In genomic region chr3:121814877-121815548, GRCm38 (mm10) we compare ENCODE assay signal across 8 mouse cellular contexts. TPM values are rescaled to one million over a fixed set of nuclear protein-coding genes. Genes with fewer than 3 reads are reported as not detected.
DNase-seq lines count a peak whose midpoint lies in the region; ATAC-seq and TF ChIP-seq lines count a peak whose summit lies in the region.

TSS of gene Abcd3 (minus strand) at chr3:121815302.

- no peak for TF ChIP-seq CTCF in bone marrow macrophage, adult 2 months (IDR thresholded peaks at IDR 0.05; ENCODE audit: low read depth, low read length)
- TF ChIP-seq CTCF in embryonic fibroblast, embryonic 13.5 days (IDR thresholded peaks at IDR 0.05; ENCODE audit: borderline replicate concordance, insufficient read depth, low read length): no peak
- TF ChIP-seq CTCF in liver, adult 2 months (IDR thresholded peaks at IDR 0.05; ENCODE audit: low read depth, low read length): no peak

- peak within 1 kb of the TSS; percentile 90 for H3K4me3 ChIP-seq in bone marrow macrophage, adult 2 months (ENCODE audit: insufficient read depth, low read length)
- peak within 1 kb of the TSS; percentile 80 for H3K4me3 ChIP-seq in embryonic fibroblast, embryonic 13.5 days (ENCODE audit: insufficient read depth, low read length)
- peak within 1 kb of the TSS; percentile 90 for H3K4me3 ChIP-seq in heart, embryonic 11.5 days (ENCODE audit: low read depth, low read length)
- H3K4me3 ChIP-seq in kidney, embryonic 16.5 days (ENCODE audit: low read length): peak within 1 kb of the TSS; percentile 94
- H3K4me3 ChIP-seq in liver, adult 2 months (ENCODE audit: insufficient read depth, low read depth, low read length): peak within 1 kb of the TSS; percentile 85
- peak within 1 kb of the TSS; percentile 66 for H3K4me3 ChIP-seq in myocyte

- peak within 1 kb of the TSS; percentile 90 for H3ac ChIP-seq in myocyte (ENCODE audit: control insufficient read depth, insufficient read length)

- WGBS in heart, embryonic 11.5 days (ENCODE audit: insufficient replicate concordance): under 1% methylated on average over 86 of the region's 99 CpGs
- WGBS in kidney, embryonic 16.5 days: under 1% methylated on average over 75 of the region's 99 CpGs
- 0% methylated on average over 99 of the region's 99 CpGs for WGBS in liver, adult 2 months

- peak within 1 kb of the TSS; percentile 78 for H3K27ac ChIP-seq in bone marrow macrophage, adult 2 months (ENCODE audit: insufficient read depth, low read depth, low read length)
- H3K27ac ChIP-seq in embryonic fibroblast, embryonic 13.5 days (ENCODE audit: insufficient read depth, low read length): peak within 1 kb of the TSS; percentile 95
- peak within 1 kb of the TSS; percentile 97 for H3K27ac ChIP-seq in heart, embryonic 11.5 days (ENCODE audit: low read depth, low read length)
- peak within 1 kb of the TSS; percentile 99 for H3K27ac ChIP-seq in kidney, embryonic 16.5 days (ENCODE audit: low read length)
- peak within 1 kb of the TSS; percentile 95 for H3K27ac ChIP-seq in liver, adult 2 months (replicated peaks; ENCODE audit: insufficient read depth, low read depth, low read length)

- H3K9ac ChIP-seq in heart, embryonic 11.5 days (ENCODE audit: low read depth, low read length): peak within 1 kb of the TSS; percentile 96
- H3K9ac ChIP-seq in kidney, embryonic 16.5 days (replicated peaks; ENCODE audit: low read length): peak within 1 kb of the TSS; percentile 96
- peak within 1 kb of the TSS; percentile 98 for H3K9ac ChIP-seq in liver, adult 2 months (ENCODE audit: low read depth, low read length)

- peak; percentile 86 for ATAC-seq in heart, embryonic 11.5 days (replicated peaks; ENCODE audit: insufficient number of reproducible peaks, low FRiP score, low TSS enrichment)
- ATAC-seq in kidney, embryonic 16.5 days (ENCODE audit: low FRiP score, low TSS enrichment): peak; percentile 94

- no peaks in the 10 kb centered on the region for H3K9me3 ChIP-seq in heart, embryonic 11.5 days (replicated peaks; ENCODE audit: control insufficient read depth, low read length)
- no peaks in the 10 kb centered on the region for H3K9me3 ChIP-seq in kidney, embryonic 16.5 days (ENCODE audit: low read length)

- no peaks in the 10 kb centered on the region for H3K27me3 ChIP-seq in heart, embryonic 11.5 days (ENCODE audit: control insufficient read depth, insufficient read depth, low read length)
- no peaks in the 10 kb centered on the region for H3K27me3 ChIP-seq in kidney, embryonic 16.5 days (ENCODE audit: insufficient read depth, low read length)
- no peaks in the 10 kb centered on the region for H3K27me3 ChIP-seq in liver, adult 2 months (ENCODE audit: control insufficient read depth, insufficient read depth, low read length)
- H3K27me3 ChIP-seq in myocyte (ENCODE audit: control insufficient read depth, insufficient read depth, insufficient read length): no peaks in the 10 kb centered on the region
- H3K27me3 ChIP-seq in splenic B cell, adult 2 months (ENCODE audit: control insufficient read depth, insufficient read depth, low read length, poor library complexity, severe bottlenecking): no peaks in the 10 kb centered on the region

- peaks cover 16% of the 10 kb centered on the region for H3K79me2 ChIP-seq in liver, adult 2 months (ENCODE audit: control insufficient read depth, insufficient read depth, low read length)
- peaks cover 7% of the 10 kb centered on the region for H3K79me2 ChIP-seq in myocyte (ENCODE audit: control insufficient read depth, insufficient read depth)

- H3K4me2 ChIP-seq in heart, embryonic 11.5 days: peak within 1 kb of the TSS; percentile 69
- H3K4me2 ChIP-seq in kidney, embryonic 16.5 days (replicated peaks; ENCODE audit: low read depth, low read length): peak within 1 kb of the TSS; percentile 74
- H3K4me2 ChIP-seq in myocyte (ENCODE audit: low read depth): peak within 1 kb of the TSS; percentile 97

- peaks cover 27% of the 10 kb centered on the region for H3K4me1 ChIP-seq in bone marrow macrophage, adult 2 months (ENCODE audit: control insufficient read depth, insufficient read depth, low read length)
- H3K4me1 ChIP-seq in embryonic fibroblast, embryonic 13.5 days (ENCODE audit: control insufficient read depth, insufficient read depth, low read length): peaks cover 2% of the 10 kb centered on the region; the same call in 1 of the 2 replicates
- peaks cover 8% of the 10 kb centered on the region for H3K4me1 ChIP-seq in heart, embryonic 11.5 days (ENCODE audit: control insufficient read depth, insufficient read depth, low read length)
- H3K4me1 ChIP-seq in kidney, embryonic 16.5 days (ENCODE audit: insufficient read depth, low read length): peaks cover 17% of the 10 kb centered on the region
- H3K4me1 ChIP-seq in liver, adult 2 months (ENCODE audit: control insufficient read depth, insufficient read depth, low read length): peaks cover 5% of the 10 kb centered on the region

- TF ChIP-seq POLR2A in bone marrow macrophage, adult 2 months (IDR thresholded peaks at IDR 0.05; ENCODE audit: borderline replicate concordance, low read depth, low read length): no peak
- peak; percentile 76 for TF ChIP-seq POLR2A in embryonic fibroblast, embryonic 13.5 days (IDR thresholded peaks at IDR 0.05; ENCODE audit: low read depth, low read length)
- peak; percentile 92 for TF ChIP-seq POLR2A in liver, adult 2 months (IDR thresholded peaks at IDR 0.05; ENCODE audit: extremely low read depth, insufficient read depth, low read length)
- peak; percentile 81 for TF ChIP-seq POLR2A in myocyte (IDR thresholded peaks at IDR 0.05; ENCODE audit: insufficient read length, low read depth)

- H3K36me3 ChIP-seq in heart, embryonic 11.5 days (ENCODE audit: control insufficient read depth, insufficient read depth, low read length): no peaks in the 10 kb centered on the region
- no peaks in the 10 kb centered on the region for H3K36me3 ChIP-seq in kidney, embryonic 16.5 days (ENCODE audit: insufficient read depth, low read length)
- H3K36me3 ChIP-seq in liver, adult 2 months (ENCODE audit: control insufficient read depth, insufficient read depth, low read length): peaks cover 6% of the 10 kb centered on the region; the same call in 1 of the 2 replicates
- no peaks in the 10 kb centered on the region for H3K36me3 ChIP-seq in myocyte (ENCODE audit: control insufficient read depth, insufficient read depth)
- no peaks in the 10 kb centered on the region for H3K36me3 ChIP-seq in splenic B cell, adult 2 months (ENCODE audit: control insufficient read depth, insufficient read depth, low read length, poor library complexity, severe bottlenecking)

- DNase-seq in A20 (ENCODE audit: low read depth, low spot score): peak; percentile 92
- DNase-seq in liver, adult 2 months (ENCODE audit: extremely low read depth, low read depth, low spot score): peak; percentile 69
- DNase-seq in splenic B cell, adult 2 months (ENCODE audit: low read depth, low spot score): peak; percentile 76

TF ChIP-seq in myocyte, 11 proteins besides CTCF, POLR2A, EP300 and RAD21:
- no peak for TF ChIP-seq TCF3 (IDR thresholded peaks at IDR 0.05; ENCODE audit: insufficient read length, low read depth)
- TF ChIP-seq MYOD1 (IDR thresholded peaks at IDR 0.05; ENCODE audit: control insufficient read depth in 1 of 3, insufficient read length in 2 of 3, low read depth in 2 of 3): peak in 1 of 3 experiments; percentile 27
- TF ChIP-seq E2F4 (IDR thresholded peaks at IDR 0.05; ENCODE audit: insufficient read depth): no peak
- TF ChIP-seq POLR2AphosphoS2 (IDR thresholded peaks at IDR 0.05; ENCODE audit: insufficient read length, low read depth): peak; percentile 91
- no peak for TF ChIP-seq MYOG (IDR thresholded peaks at IDR 0.05; ENCODE audit: control insufficient read depth in 1 of 3, insufficient read depth in 1 of 3, insufficient read length in 2 of 3, low read depth in 2 of 3)

RNA-seq across cellular contexts. Expression of gene Abcd3, which starts in this region (rescaled TPM):
- 18.7 and 19.3 TPM in 2 replicates for polyA plus RNA-seq in bone marrow macrophage, adult 2 months (2012; ENCODE audit: insufficient read depth, insufficient read length, missing spikeins)
- polyA plus RNA-seq in embryonic fibroblast, embryonic 13.5 days (2011; ENCODE audit: insufficient read length, low read depth, missing spikeins): 43.0 and 48.5 TPM in 2 replicates
- polyA plus RNA-seq in heart, embryonic 11.5 days (2014; fragmentation: Nextera tagmentation; extraction: Ambion mirVana): 42.2 and 49.1 TPM in 2 replicates
- 77.1 and 82.6 TPM in 2 replicates for polyA plus RNA-seq in kidney, embryonic 16.5 days (2015; fragmentation: Nextera tagmentation; extraction: Ambion mirVana)
- 277 and 397 TPM in 2 replicates for total RNA-seq in liver, adult 2 months (2014; rRNA removed)
- polyA plus RNA-seq in liver, adult 2 months (2012; rRNA removed): 45.5 and 49.5 TPM in 2 replicates
- 14.7 TPM for polyA plus RNA-seq in myocyte (2012; fragmentation: generic; extraction: Trizol)

Comparison
In these comparisons a context has a peak if more than half of its experiments do, and no peak if none do; other contexts are left out.
1. Peak in every context shown above with its lines: DNase-seq, ATAC-seq, H3K4me3 ChIP-seq and H3K27ac ChIP-seq.